Mouse (Mus musculus): ENCODE results near the gene Bbx. TPM values are rescaled to one million over a fixed set of nuclear protein-coding genes. Genes with fewer than 3 reads are reported as not detected.

The Bbx gene
- polyA plus RNA-seq, 1 experiment: 55.5 TPM

DNA sequence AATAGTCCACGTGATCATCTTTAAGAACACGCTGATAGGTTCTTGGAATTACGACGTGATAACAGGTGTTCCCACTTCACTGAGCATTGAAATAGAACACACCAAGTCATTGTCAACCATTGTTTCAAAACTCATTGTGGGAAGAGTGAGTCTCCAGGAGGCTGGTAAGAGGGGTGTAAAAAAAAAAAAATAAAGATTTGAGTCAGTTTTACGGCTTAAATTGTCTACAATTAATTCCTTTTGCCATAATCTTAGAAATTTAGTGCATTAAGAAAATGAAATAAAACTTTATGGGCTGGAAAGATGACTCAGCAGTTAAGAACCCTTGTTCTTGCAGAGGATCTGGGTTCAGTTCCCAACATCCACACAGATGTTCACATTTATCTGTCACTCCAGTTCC lies 261.4 kb downstream of the Bbx start:
- Histone ChIP-seq H3K27ac (ENCODE audit: control insufficient read depth, insufficient read depth, low read depth, low read length) (no peak overlapping the region), H3K36me3 (ENCODE audit: control insufficient read depth, insufficient read depth, low read length) (no peaks in the 10 kb centered on the region), H3K4me1 (ENCODE audit: control insufficient read depth, insufficient read depth, low read length) (peaks cover 2% of the 10 kb centered on the region; the same call in 1 of the 2 replicates), H3K27me3 (ENCODE audit: control insufficient read depth, insufficient read depth, low read length) (no peaks in the 10 kb centered on the region), H3K4me3 (ENCODE audit: control insufficient read depth, low read depth, low read length) (no peak overlapping the region)
- no peak for TF ChIP-seq POLR2A (IDR thresholded peaks at IDR 0.05; ENCODE audit: control insufficient read depth, low read depth, low read length)
- TF ChIP-seq CTCF (IDR thresholded peaks at IDR 0.05; ENCODE audit: control insufficient read depth, insufficient read depth, insufficient replicate concordance, low read depth, low read length): no peak

DNA sequence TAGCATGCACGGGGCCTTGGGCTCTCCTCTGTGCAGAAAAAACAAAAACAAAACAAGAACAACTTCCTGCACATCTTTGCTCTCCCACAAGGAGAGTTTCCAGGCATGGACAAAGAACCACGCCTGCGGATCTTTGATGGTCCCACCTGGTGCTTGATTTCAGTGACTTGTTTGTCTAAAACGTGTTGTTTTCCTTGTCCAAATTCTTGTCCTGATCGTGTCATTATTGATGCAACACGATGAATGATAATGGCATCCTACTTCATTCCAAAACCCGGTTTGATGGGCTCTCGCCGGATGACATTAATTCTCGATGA lies 264.2 kb downstream of the Bbx start:
- Histone ChIP-seq H3K36me3 (ENCODE audit: control insufficient read depth, insufficient read depth, low read length) (no peaks in the 10 kb centered on the region), H3K4me1 (ENCODE audit: control insufficient read depth, insufficient read depth, low read length) (no peaks in the 10 kb centered on the region), H3K4me3 (ENCODE audit: control insufficient read depth, low read depth, low read length) (no peak overlapping the region), H3K27ac (ENCODE audit: control insufficient read depth, insufficient read depth, low read depth, low read length) (no peak overlapping the region), H3K27me3 (ENCODE audit: control insufficient read depth, insufficient read depth, low read length) (no peaks in the 10 kb centered on the region)
- no peak for TF ChIP-seq POLR2A (IDR thresholded peaks at IDR 0.05; ENCODE audit: control insufficient read depth, low read depth, low read length)
- no peak for TF ChIP-seq CTCF (IDR thresholded peaks at IDR 0.05; ENCODE audit: control insufficient read depth, insufficient read depth, insufficient replicate concordance, low read depth, low read length)

DNA sequence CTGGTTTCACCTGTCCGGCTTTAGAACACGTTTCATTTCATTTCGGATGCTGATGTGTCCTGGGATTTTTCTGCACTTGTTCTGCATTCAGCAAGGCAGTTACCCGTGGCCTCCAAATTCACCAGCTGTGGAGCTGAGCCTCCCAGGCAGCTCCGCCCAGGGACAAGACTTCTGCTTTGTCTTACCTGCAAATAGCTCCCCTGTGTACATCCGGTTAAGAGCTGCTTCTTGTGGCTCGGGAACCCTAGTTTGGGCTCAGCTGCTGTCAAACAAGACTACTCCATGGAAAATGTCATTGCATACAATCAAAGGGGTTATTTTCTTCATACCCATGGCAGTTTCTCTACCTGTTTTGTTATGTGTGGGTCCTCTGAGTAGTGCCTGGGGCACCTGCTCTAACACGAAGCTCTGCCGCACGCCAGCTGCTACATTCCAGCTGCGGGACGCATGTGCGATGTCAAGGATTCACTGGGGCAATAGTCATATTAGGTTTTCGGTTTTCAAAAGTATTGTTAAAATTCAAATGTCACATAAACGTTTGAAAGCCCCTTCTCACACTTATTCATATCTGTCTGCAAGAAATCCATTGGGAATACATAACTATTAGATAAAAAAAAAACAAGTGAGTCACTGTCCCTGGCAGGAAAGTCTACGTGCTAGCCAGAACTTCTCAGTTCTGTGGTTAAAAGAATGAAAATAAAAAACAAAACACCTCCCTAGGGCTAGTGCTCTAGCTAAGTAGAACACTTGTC lies 264.8 kb downstream of the Bbx start:
- TF ChIP-seq CTCF (IDR thresholded peaks at IDR 0.05; ENCODE audit: control insufficient read depth, insufficient read depth, insufficient replicate concordance, low read depth, low read length) (no peak), POLR2A (IDR thresholded peaks at IDR 0.05; ENCODE audit: control insufficient read depth, low read depth, low read length) (no peak)
- no peak overlapping the region for H3K4me3 ChIP-seq (ENCODE audit: control insufficient read depth, low read depth, low read length)

DNA sequence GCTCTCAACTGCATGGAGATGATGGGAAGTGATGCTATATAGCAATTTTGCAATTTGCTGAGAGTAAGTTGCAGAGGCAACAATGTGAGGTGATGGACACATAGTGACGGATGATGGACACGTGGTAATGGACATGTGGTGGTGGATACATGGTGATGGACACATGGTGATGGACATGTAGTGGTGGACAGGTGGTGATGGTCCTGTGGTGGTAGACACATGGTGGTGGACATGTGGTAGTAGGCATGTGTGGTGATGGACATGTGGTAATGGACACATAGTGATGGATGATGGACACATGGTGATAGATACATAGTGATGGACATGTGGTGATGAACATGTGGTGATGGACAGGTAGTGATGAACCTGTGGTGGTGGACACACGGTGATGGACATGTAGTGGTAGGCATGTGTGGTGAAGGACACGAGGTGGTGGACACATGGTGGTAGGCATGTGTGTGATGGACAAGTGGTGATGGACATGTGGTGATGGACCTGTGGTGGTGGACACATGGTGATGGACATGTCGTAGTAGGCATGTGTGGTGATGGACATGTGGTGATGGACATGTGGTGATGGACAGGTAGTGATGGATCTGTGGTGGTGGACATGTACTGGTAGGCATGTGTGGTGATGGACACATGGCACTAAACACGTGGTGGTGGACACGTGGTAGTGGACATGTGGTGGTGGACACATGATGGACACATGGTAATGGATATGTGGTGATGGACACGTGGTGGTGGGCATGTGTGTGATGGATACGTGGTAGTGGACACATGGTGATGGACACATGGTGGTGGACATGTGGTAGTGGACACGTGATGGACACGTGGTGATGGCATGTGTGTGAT lies 271.5 kb downstream of the Bbx start:
- no peaks in the 10 kb centered on the region for H3K36me3 ChIP-seq (ENCODE audit: control insufficient read depth, insufficient read depth, low read length)
- H3K4me3 ChIP-seq (ENCODE audit: control insufficient read depth, low read depth, low read length): no peak overlapping the region
- no peaks in the 10 kb centered on the region for H3K27me3 ChIP-seq (ENCODE audit: control insufficient read depth, insufficient read depth, low read length)
- TF ChIP-seq POLR2A (IDR thresholded peaks at IDR 0.05; ENCODE audit: control insufficient read depth, low read depth, low read length) (no peak), CTCF (IDR thresholded peaks at IDR 0.05; ENCODE audit: control insufficient read depth, insufficient read depth, insufficient replicate concordance, low read depth, low read length) (peak; percentile 19; the same call in 1 of the 2 replicates)
- no peak overlapping the region for H3K27ac ChIP-seq (ENCODE audit: control insufficient read depth, insufficient read depth, low read depth, low read length)
- no peaks in the 10 kb centered on the region for H3K4me1 ChIP-seq (ENCODE audit: control insufficient read depth, insufficient read depth, low read length)

More for the DNA sequence above, 264.8 kb downstream of the Bbx start:
- Histone ChIP-seq H3K27me3 (ENCODE audit: control insufficient read depth, insufficient read depth, low read length) (no peaks in the 10 kb centered on the region), H3K36me3 (ENCODE audit: control insufficient read depth, insufficient read depth, low read length) (no peaks in the 10 kb centered on the region), H3K27ac (ENCODE audit: control insufficient read depth, insufficient read depth, low read depth, low read length) (no peak overlapping the region), H3K4me1 (ENCODE audit: control insufficient read depth, insufficient read depth, low read length) (no peaks in the 10 kb centered on the region)

DNA sequence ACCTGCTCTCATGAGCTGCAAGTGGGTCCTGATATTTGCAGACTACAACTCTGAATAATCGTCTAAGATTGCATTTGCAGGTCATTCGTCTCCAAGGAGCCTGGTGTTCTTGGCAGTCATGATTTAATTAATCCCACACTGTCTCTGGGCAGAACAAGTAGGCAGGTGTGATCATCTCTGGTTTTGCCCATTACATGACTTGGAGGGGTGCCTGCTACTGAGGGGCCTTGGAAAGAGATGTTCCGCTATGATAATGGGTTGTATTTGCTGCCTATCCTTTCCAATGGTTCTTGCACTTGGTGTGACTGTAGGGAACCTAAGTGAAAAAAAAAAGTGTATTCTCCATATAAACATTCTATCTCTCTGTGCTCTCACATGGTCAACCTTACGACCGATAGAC lies 273.6 kb downstream of the Bbx start:
- no peaks in the 10 kb centered on the region for H3K36me3 ChIP-seq (ENCODE audit: control insufficient read depth, insufficient read depth, low read length)
- TF ChIP-seq POLR2A (IDR thresholded peaks at IDR 0.05; ENCODE audit: control insufficient read depth, low read depth, low read length) (no peak), CTCF (IDR thresholded peaks at IDR 0.05; ENCODE audit: control insufficient read depth, insufficient read depth, insufficient replicate concordance, low read depth, low read length) (no peak)
- H3K4me3 ChIP-seq (ENCODE audit: control insufficient read depth, low read depth, low read length): no peak overlapping the region
- no peaks in the 10 kb centered on the region for H3K4me1 ChIP-seq (ENCODE audit: control insufficient read depth, insufficient read depth, low read length)
- no peak overlapping the region for H3K27ac ChIP-seq (ENCODE audit: control insufficient read depth, insufficient read depth, low read depth, low read length)
- no peaks in the 10 kb centered on the region for H3K27me3 ChIP-seq (ENCODE audit: control insufficient read depth, insufficient read depth, low read length)

DNA sequence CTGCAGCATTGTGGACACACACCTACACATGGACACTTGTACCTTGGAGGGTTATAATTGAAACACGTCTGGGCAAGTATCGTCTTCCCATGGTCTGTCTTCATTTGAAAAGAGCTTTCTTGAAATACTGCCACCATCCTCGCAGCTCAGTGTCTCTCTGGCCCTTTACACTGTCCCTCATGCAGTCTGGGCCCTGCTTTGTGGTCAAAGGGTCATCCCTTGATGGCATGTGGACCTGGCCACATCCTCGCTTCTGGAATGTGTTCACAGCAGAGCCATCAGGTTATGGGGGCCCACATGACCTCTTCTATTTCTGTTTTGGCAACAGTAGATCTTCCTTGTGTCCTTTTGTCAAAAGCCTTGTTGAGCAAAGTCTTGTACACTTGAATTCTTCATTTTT lies 282.6 kb downstream of the Bbx start:
- H3K4me1 ChIP-seq (ENCODE audit: control insufficient read depth, insufficient read depth, low read length): no peaks in the 10 kb centered on the region

DNA sequence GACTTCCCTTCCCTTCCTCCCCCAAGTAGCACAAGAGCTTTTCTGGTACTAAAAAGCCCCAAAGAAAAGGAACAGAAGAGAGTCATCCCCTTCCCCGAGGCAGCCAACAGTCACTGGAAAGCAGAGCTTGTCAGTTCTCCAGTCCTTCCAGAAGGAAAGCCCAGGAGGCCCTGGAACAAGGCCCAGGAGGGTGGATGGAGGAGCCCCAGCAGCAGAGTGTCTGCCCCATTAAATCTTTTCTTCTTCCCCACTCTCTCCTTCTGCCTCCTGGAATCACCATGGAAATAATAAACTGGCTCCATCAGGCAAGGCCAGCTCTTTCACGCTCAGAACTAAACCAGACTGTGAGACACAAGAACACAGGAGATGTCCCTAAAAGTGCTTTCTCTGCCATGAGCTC lies 284.3 kb downstream of the Bbx start:
- H3K4me3 ChIP-seq (ENCODE audit: control insufficient read depth, low read depth, low read length): no peak overlapping the region
- no peaks in the 10 kb centered on the region for H3K36me3 ChIP-seq (ENCODE audit: control insufficient read depth, insufficient read depth, low read length)
- no peak for TF ChIP-seq CTCF (IDR thresholded peaks at IDR 0.05; ENCODE audit: control insufficient read depth, insufficient read depth, insufficient replicate concordance, low read depth, low read length)
- no peak for TF ChIP-seq POLR2A (IDR thresholded peaks at IDR 0.05; ENCODE audit: control insufficient read depth, low read depth, low read length)
- no peaks in the 10 kb centered on the region for H3K27me3 ChIP-seq (ENCODE audit: control insufficient read depth, insufficient read depth, low read length)
- no peak overlapping the region for H3K27ac ChIP-seq (ENCODE audit: control insufficient read depth, insufficient read depth, low read depth, low read length)
- H3K4me1 ChIP-seq (ENCODE audit: control insufficient read depth, insufficient read depth, low read length): no peaks in the 10 kb centered on the region

More for the DNA sequence above, 282.6 kb downstream of the Bbx start:
- no peaks in the 10 kb centered on the region for H3K27me3 ChIP-seq (ENCODE audit: control insufficient read depth, insufficient read depth, low read length)
- H3K36me3 ChIP-seq (ENCODE audit: control insufficient read depth, insufficient read depth, low read length): no peaks in the 10 kb centered on the region
- H3K27ac ChIP-seq (ENCODE audit: control insufficient read depth, insufficient read depth, low read depth, low read length): no peak overlapping the region
- no peak for TF ChIP-seq POLR2A (IDR thresholded peaks at IDR 0.05; ENCODE audit: control insufficient read depth, low read depth, low read length)
- no peak for TF ChIP-seq CTCF (IDR thresholded peaks at IDR 0.05; ENCODE audit: control insufficient read depth, insufficient read depth, insufficient replicate concordance, low read depth, low read length)
- no peak overlapping the region for H3K4me3 ChIP-seq (ENCODE audit: control insufficient read depth, low read depth, low read length)

Other genes starting within 250 kb of the Bbx start
- gene Ccdc54, start 158.8 kb upstream of the Bbx start, polyA plus RNA-seq (2012; rRNA removed): 173 and 218 TPM in 2 replicates